Mouse (Mus musculus) G1E-ER4 (cell line): ENCODE data around the gene Hsd17b13. TPM values are rescaled to one million over a fixed set of nuclear protein-coding genes. Genes with fewer than 3 reads are reported as not detected.

ENCODE experiments used
- GATA1 ChIP-seq: IDR thresholded peaks from one replicate; pipeline ENCODE4 v1.8.0; 2012; ENCODE audit warnings: low read length, inconsistent platforms
- polyA plus RNA-seq: library from polyadenylated mRNA; stranded (reverse); fragments of >175 nt; gene quantifications from 2 replicates; pipeline ENCODE4 v1.2.3, GENCODE M21; 2012

Hsd17b13 gene
- polyA plus RNA-seq, 1 experiment, result not detected

- no peak for TF ChIP-seq GATA1
Observed at GRCm38 (mm10) chr5:103914335-103915226, 62.6 kb downstream of the Hsd17b13 start.

- no peak for TF ChIP-seq GATA1
Observed at GRCm38 (mm10) chr5:103913150-103913549, 64.1 kb downstream of the Hsd17b13 start.

- no peak for TF ChIP-seq GATA1
Observed at GRCm38 (mm10) chr5:103911555-103911954, 65.7 kb downstream of the Hsd17b13 start.

DNA sequence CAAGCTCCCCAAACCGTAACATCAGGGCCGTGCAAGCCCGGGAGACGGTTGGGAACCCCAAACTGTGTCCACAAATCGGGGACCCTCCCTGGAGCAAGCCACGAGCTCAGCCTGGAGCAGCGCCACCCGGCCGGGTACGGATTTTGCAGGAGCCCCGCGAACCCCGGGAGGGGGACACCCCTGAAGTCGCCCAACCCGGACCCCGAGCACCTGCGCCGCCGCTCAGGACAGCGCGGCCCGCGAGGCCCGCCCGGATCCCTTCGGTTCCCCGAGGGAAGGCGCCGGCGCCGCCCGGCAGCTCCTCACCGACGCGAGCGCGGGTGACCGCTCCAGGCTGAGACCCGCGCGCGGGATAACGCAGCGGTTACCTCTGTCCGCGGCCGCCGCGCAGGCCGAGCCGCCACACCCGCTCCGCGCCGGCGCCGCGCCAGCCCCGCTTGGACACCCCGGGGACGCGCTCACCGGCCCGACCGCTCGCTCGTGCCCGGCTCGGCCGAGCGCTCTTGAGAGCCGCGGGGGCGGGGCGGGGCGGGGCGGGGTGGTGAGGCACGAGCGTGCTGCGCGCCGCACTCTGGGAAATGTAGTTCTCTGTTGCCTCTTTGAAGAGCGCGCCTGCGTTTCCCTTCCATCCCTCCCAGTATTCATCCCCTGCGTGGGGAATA, 66.3 kb downstream of the Hsd17b13 start, which contains the start of gene Klhl8:
Klhl8 (minus strand) TSS at position 512 of the 662 bp plus-strand sequence.
- TF ChIP-seq GATA1, result no peak

DNA sequence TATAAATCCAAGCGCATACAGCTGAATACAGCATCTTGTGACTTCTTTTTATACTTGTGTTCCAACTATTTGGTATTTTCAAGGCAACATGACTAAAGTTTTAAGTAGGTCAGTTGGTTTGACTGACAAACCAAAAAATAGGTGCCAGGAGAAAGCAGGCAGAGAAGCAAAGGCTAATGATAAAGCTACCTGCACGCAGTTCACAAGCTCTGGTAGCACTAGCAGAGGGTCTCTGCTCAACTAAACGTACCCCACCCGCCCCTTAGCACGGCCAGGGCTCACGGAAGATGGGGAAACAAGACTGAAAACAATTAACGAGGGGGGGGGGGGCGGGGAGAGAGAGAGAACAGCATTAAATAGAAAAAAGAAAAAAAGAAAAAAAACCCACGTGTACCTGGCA, 67.1 kb downstream of the Hsd17b13 start:
- TF ChIP-seq GATA1, result no peak

- TF ChIP-seq GATA1, result no peak
Observed at GRCm38 (mm10) chr5:103909466-103909865, 67.7 kb downstream of the Hsd17b13 start.

GRCm38 (mm10) chr5:103908851-103909250, 68.4 kb downstream of the Hsd17b13 start:
- TF ChIP-seq GATA1, result no peak

GRCm38 (mm10) chr5:103907844-103908243, 69.4 kb downstream of the Hsd17b13 start:
- no peak for TF ChIP-seq GATA1

DNA sequence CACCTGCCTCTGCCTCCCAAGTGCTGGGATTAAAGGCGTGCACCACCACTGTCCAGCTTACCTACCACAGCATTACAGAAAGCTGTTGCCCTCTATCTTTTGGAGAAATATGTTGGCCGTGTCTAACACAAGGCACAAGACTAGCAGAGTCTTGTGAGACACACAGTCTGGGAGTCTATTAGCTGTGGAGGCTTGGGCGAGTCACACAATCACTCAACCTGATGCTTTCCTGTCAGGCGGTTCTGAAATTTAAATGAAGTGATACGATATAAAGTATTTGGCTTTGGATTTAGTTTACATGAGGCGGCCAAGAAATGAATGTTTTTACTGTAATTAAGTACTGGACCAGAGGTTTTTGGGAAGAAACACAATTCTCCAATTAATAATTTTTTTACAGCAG, 71.0 kb downstream of the Hsd17b13 start:
- no peak for TF ChIP-seq GATA1

Other genes with a start within 250 kb of the Hsd17b13 start
- gene Klhl8, start 66.2 kb downstream of the Hsd17b13 start, polyA plus RNA-seq, result 0.06 TPM in 2 replicates
- gene Hsd17b11, start 44.5 kb upstream of the Hsd17b13 start, polyA plus RNA-seq, result 0.58 and 0.67 TPM in 2 replicates
- gene Nudt9, start 68.9 kb upstream of the Hsd17b13 start, polyA plus RNA-seq, result 180 and 216 TPM in 2 replicates
- not detected in 2 replicates for gene Gm17660, start 100.2 kb upstream of the Hsd17b13 start, polyA plus RNA-seq
- gene Sparcl1, start 136.3 kb upstream of the Hsd17b13 start, polyA plus RNA-seq, result not detected in 2 replicates
- gene Dspp, start 193.3 kb upstream of the Hsd17b13 start, polyA plus RNA-seq, result not detected in 2 replicates
- not detected in 2 replicates for gene Dmp1, start 225.2 kb upstream of the Hsd17b13 start, polyA plus RNA-seq